Mouse (Mus musculus) MEL (cell line): ENCODE results near the gene Pgr15l. TPM values are rescaled to one million over a fixed set of nuclear protein-coding genes. Genes with fewer than 3 reads are reported as not detected.
A peak's percentile ranks its signal among the peaks of the same experiment; 100 is the strongest.

Experiments
- DNase-seq: peaks from one replicate; pipeline ENCODE4 v3.0.0; 2011; ENCODE audit warnings: low read depth, low spot score
- H3K27ac ChIP-seq: 2 replicates; pipeline ENCODE4 v1.5.1; 2012; ENCODE audit warnings: low read depth, mild to moderate bottlenecking, control low read depth, low read length, moderate library complexity; ENCODE audit not compliant: control insufficient read depth
- H3K27me3 ChIP-seq, 2 experiments: fragments of 150-350 bp in 1 of 2; sonication (generic) in 1 of 2; 2 replicates each; pipeline ENCODE4 v1.6.1; 2012; ENCODE audit warnings: low read length in 2 of 2, mild to moderate bottlenecking in 2 of 2, improper control_type of control experiment in 1 of 2, moderate library complexity in 1 of 2; ENCODE audit not compliant: insufficient read depth in 2 of 2, control insufficient read depth in 1 of 2
- H3K36me3 ChIP-seq, 2 experiments: 2 replicates each; pipeline ENCODE4 v1.6.1; 2012 to 2014; ENCODE audit warnings: low read length in 2 of 2, improper control_type of control experiment in 1 of 2, inconsistent platforms in 1 of 2, mild to moderate bottlenecking in 1 of 2; ENCODE audit not compliant: insufficient read depth in 2 of 2, control insufficient read depth in 1 of 2
- H3K4me1 ChIP-seq, 2 experiments: fragments of 150-350 bp in 1 of 2; sonication (generic) in 1 of 2; 2 replicates each; pipeline ENCODE4 v1.6.1; 2012; ENCODE audit warnings: low read length in 2 of 2, improper control_type of control experiment in 1 of 2, mild to moderate bottlenecking in 1 of 2; ENCODE audit not compliant: insufficient read depth in 2 of 2, control insufficient read depth in 1 of 2
- H3K4me3 ChIP-seq, 2 experiments: fragments of 150-350 bp in 1 of 2; sonication (generic) in 1 of 2; 2 replicates each; pipeline ENCODE4 v1.5.1; 2012; ENCODE audit warnings: low read depth in 2 of 2, low read length in 2 of 2, mild to moderate bottlenecking in 2 of 2, moderate library complexity in 2 of 2, control low read depth in 1 of 2, improper control_type of control experiment in 1 of 2; ENCODE audit not compliant: control insufficient read depth in 1 of 2, insufficient read depth in 1 of 2
- H3K79me2 ChIP-seq: 2 replicates; pipeline ENCODE4 v1.6.1; 2012; ENCODE audit warnings: mild to moderate bottlenecking, low read length, moderate library complexity; ENCODE audit not compliant: control insufficient read depth, poor library complexity, insufficient read depth
- H3K9ac ChIP-seq: 2 replicates; pipeline ENCODE4 v1.6.1; 2012; ENCODE audit warnings: low read depth, mild to moderate bottlenecking, control low read depth, low read length, moderate library complexity; ENCODE audit not compliant: control insufficient read depth, poor library complexity, severe bottlenecking
- H3K9me3 ChIP-seq: fragments of 150-350 bp; sonication (generic); replicated peaks from 2 replicates; pipeline ENCODE4 v1.6.1; 2012; ENCODE audit warnings: mild to moderate bottlenecking, low read length, improper control_type of control experiment, moderate library complexity; ENCODE audit not compliant: insufficient read depth
- CHD1 ChIP-seq: IDR thresholded peaks from 2 replicates; pipeline ENCODE4 v1.6.1; 2012; ENCODE audit warnings: low read depth, mild to moderate bottlenecking, inconsistent platforms, low read length, improper control_type of control experiment
- CHD2 ChIP-seq: IDR thresholded peaks from 2 replicates; pipeline ENCODE4 v1.6.1; 2011; ENCODE audit warnings: low read length, improper control_type of control experiment
- CTCF ChIP-seq, 3 experiments: IDR thresholded peaks in 2 of 3; conservative IDR thresholded peaks in 1 of 3; 2 replicates each; pipeline ENCODE4 v1.5.1; 2011 to 2012; ENCODE audit warnings: low read length in 3 of 3, low read depth in 2 of 3, mild to moderate bottlenecking in 2 of 3, improper control_type of control experiment in 1 of 3, inconsistent platforms in 1 of 3, mixed read lengths in 1 of 3, moderate library complexity in 1 of 3; ENCODE audit not compliant: control insufficient read depth in 1 of 3, insufficient read depth in 1 of 3, poor library complexity in 1 of 3, severe bottlenecking in 1 of 3
- E2F4 ChIP-seq: IDR thresholded peaks from 2 replicates; pipeline ENCODE4 v1.6.1; 2011; ENCODE audit warnings: low read depth, low read length, improper control_type of control experiment, borderline replicate concordance
- EP300 ChIP-seq, 2 experiments: IDR thresholded peaks; 2 replicates each; pipeline ENCODE4 v1.6.1; 2011; ENCODE audit warnings: improper control_type of control experiment in 2 of 2, low read length in 2 of 2, low read depth in 1 of 2, mild to moderate bottlenecking in 1 of 2
- GABPA ChIP-seq: IDR thresholded peaks from 2 replicates; pipeline ENCODE4 v1.6.1; 2012; ENCODE audit warnings: low read depth, mild to moderate bottlenecking, inconsistent platforms, low read length, improper control_type of control experiment, moderate library complexity
- GATA1 ChIP-seq: IDR thresholded peaks from 2 replicates; pipeline ENCODE4 v1.6.1; 2011; ENCODE audit warnings: low read depth, low read length, improper control_type of control experiment
- HCFC1 ChIP-seq: IDR thresholded peaks from 2 replicates; pipeline ENCODE4 v1.6.1; 2012; ENCODE audit warnings: low read depth, mild to moderate bottlenecking, inconsistent platforms, low read length, improper control_type of control experiment, moderate library complexity
- KAT2A ChIP-seq: conservative IDR thresholded peaks from 2 replicates; pipeline ENCODE4 v1.6.1; 2012; ENCODE audit warnings: low read depth, low read length, improper control_type of control experiment, inconsistent platforms
- MAZ ChIP-seq: IDR thresholded peaks from 2 replicates; pipeline ENCODE4 v1.6.1; 2012; ENCODE audit warnings: low read depth, mild to moderate bottlenecking, inconsistent platforms, low read length, improper control_type of control experiment
- MYC ChIP-seq: IDR thresholded peaks from 2 replicates; pipeline ENCODE4 v1.6.1; 2011; ENCODE audit warnings: low read depth, mild to moderate bottlenecking, low read length, improper control_type of control experiment, moderate library complexity
- POLR2A ChIP-seq, 2 experiments: IDR thresholded peaks; 2 replicates each; pipeline ENCODE4 v1.6.1; 2011 to 2012; ENCODE audit warnings: low read length in 2 of 2, mild to moderate bottlenecking in 2 of 2, control low read depth in 1 of 2, improper control_type of control experiment in 1 of 2, low read depth in 1 of 2, moderate library complexity in 1 of 2; ENCODE audit not compliant: control insufficient read depth in 1 of 2, insufficient read depth in 1 of 2, poor library complexity in 1 of 2
- POLR2AphosphoS2 ChIP-seq: IDR thresholded peaks from 2 replicates; pipeline ENCODE4 v1.6.1; 2011; ENCODE audit warnings: low read length, improper control_type of control experiment
- RAD21 ChIP-seq: IDR thresholded peaks from 2 replicates; pipeline ENCODE4 v1.6.1; 2011; ENCODE audit warnings: mild to moderate bottlenecking, low read depth, low read length, improper control_type of control experiment
- RCOR1 ChIP-seq: IDR thresholded peaks from 2 replicates; pipeline ENCODE4 v1.6.1; 2012; ENCODE audit warnings: low read depth, mild to moderate bottlenecking, inconsistent platforms, low read length, improper control_type of control experiment
- SMC3 ChIP-seq: IDR thresholded peaks from 2 replicates; pipeline ENCODE4 v1.6.1; 2011; ENCODE audit warnings: low read depth, low read length, improper control_type of control experiment
- TAL1 ChIP-seq: IDR thresholded peaks from 2 replicates; pipeline ENCODE4 v1.6.1; 2012; ENCODE audit warnings: mild to moderate bottlenecking, inconsistent platforms, low read length, moderate library complexity, mixed read lengths
- TBP ChIP-seq: IDR thresholded peaks from 2 replicates; pipeline ENCODE4 v1.8.0; 2011; ENCODE audit warnings: low read depth, low read length, improper control_type of control experiment
- TCF12 ChIP-seq: IDR thresholded peaks from 2 replicates; pipeline ENCODE4 v1.6.1; 2014; ENCODE audit warnings: low read depth, mild to moderate bottlenecking, inconsistent platforms, low read length, improper control_type of control experiment, moderate library complexity
- ZC3H11A ChIP-seq: IDR thresholded peaks from 2 replicates; pipeline ENCODE4 v1.6.1; 2012; ENCODE audit warnings: low read depth, mild to moderate bottlenecking, inconsistent platforms, low read length, improper control_type of control experiment
- ZKSCAN1 ChIP-seq: IDR thresholded peaks from 2 replicates; pipeline ENCODE4 v1.6.1; 2012; ENCODE audit warnings: low read depth, mild to moderate bottlenecking, inconsistent platforms, low read length, improper control_type of control experiment, moderate library complexity
- ZMIZ1 ChIP-seq: IDR thresholded peaks from 2 replicates; pipeline ENCODE4 v1.6.1; 2012; ENCODE audit warnings: low read depth, mild to moderate bottlenecking, inconsistent platforms, low read length, improper control_type of control experiment, moderate library complexity
- ZNF384 ChIP-seq: IDR thresholded peaks from 2 replicates; pipeline ENCODE4 v1.6.1; 2012; ENCODE audit warnings: low read depth, mild to moderate bottlenecking, inconsistent platforms, low read length, improper control_type of control experiment
- polyA plus RNA-seq, 2 experiments: library from polyadenylated mRNA; stranded (reverse) in 1 of 2; unstranded in 1 of 2; fragments of >175 nt in 1 of 2; fragments of >200 nt in 1 of 2; gene quantifications; 2 replicates each; pipeline versions ENCODE4 v1.2.1 to v1.2.4; 2012; ENCODE audit warnings: low replicate concordance in 2 of 2, low read depth in 1 of 2; ENCODE audit not compliant: insufficient read length in 2 of 2, insufficient read depth in 1 of 2, missing spikeins in 1 of 2
- total RNA-seq: library from RNA; depleted of rRNA; stranded (reverse); fragments of 300-350 nt; gene quantifications from 2 replicates; pipeline ENCODE4 v1.2.3, GENCODE M21; 2012; rRNA removed

Pgr15l gene
- total RNA-seq (not detected in 2 replicates), polyA plus RNA-seq (not detected)

GRCm38 (mm10) chrX:97072369-97072768 lies at the start of gene Pgr15l:
TSS of gene Pgr15l (plus strand) at chrX:97072596.
- Histone ChIP-seq H3K9ac (no peak within 1 kb of the TSS), H3K79me2 (no peaks in the 10 kb centered on the region), H3K27ac (no peak within 1 kb of the TSS)
- DNase-seq: no peak
- TF ChIP-seq CHD1 (no peak), MAZ (no peak), TBP (no peak), MYC (no peak), GABPA (no peak), ZKSCAN1 (no peak), RAD21 (no peak), CHD2 (no peak), E2F4 (no peak), ZMIZ1 (no peak), KAT2A (no peak)
- TF ChIP-seq, all 39 proteins: peak for 0
- no peaks in the 10 kb centered on the region for H3K4me1 ChIP-seq
- no peaks in the 10 kb centered on the region for H3K36me3 ChIP-seq
- no peak within 1 kb of the TSS for H3K4me3 ChIP-seq
- no peaks in the 10 kb centered on the region for H3K27me3 ChIP-seq
- no peaks in the 10 kb centered on the region for H3K9me3 ChIP-seq

GRCm38 (mm10) chrX:97027540-97027939 lies 44.9 kb upstream of the Pgr15l start:
- DNase-seq: peak; percentile 34
- H3K27ac ChIP-seq: no peak overlapping the region
- H3K4me3 ChIP-seq: no peak overlapping the region
- TF ChIP-seq HCFC1: no peak
- 0 out of 2 replicates have a peak, but pooled peaks have one; percentile 22 for TF ChIP-seq TAL1
- TF ChIP-seq ZNF384: no peak
- peak; percentile 91 for TF ChIP-seq GATA1
- TF ChIP-seq CHD2: no peak
- TF ChIP-seq E2F4: no peak
- TF ChIP-seq SMC3: no peak
- TF ChIP-seq RCOR1: 0 out of 2 replicates have a peak, but pooled peaks have one; percentile 20
- TF ChIP-seq TCF12: peak; percentile 73; the same call in 1 of the 2 replicates
- no peak for TF ChIP-seq MAZ
- TF ChIP-seq POLR2AphosphoS2: no peak
- no peak for TF ChIP-seq POLR2A (IDR thresholded peaks at IDR 0.05; ENCODE audit: control insufficient read depth in 1 of 2, insufficient read depth in 1 of 2, low read depth in 1 of 2, low read length in 2 of 2, poor library complexity in 1 of 2)
- no peak for TF ChIP-seq ZMIZ1
- TF ChIP-seq EP300 (IDR thresholded peaks at IDR 0.05; ENCODE audit: low read depth in 1 of 2, low read length in 2 of 2): peak; percentile 86 to 96
- no peak for TF ChIP-seq CTCF (IDR thresholded peaks at IDR 0.05 in 2 of 3, conservative IDR thresholded peaks at IDR 0.05 in 1 of 3; ENCODE audit: control insufficient read depth in 1 of 3, insufficient read depth in 1 of 3, low read depth in 2 of 3, low read length in 3 of 3, poor library complexity in 1 of 3, severe bottlenecking in 1 of 3)
- no peak for TF ChIP-seq ZC3H11A
- TF ChIP-seq, all 39 proteins: peak for 5
- no peak overlapping the region for H3K9ac ChIP-seq
- no peaks in the 10 kb centered on the region for H3K27me3 ChIP-seq
- no peaks in the 10 kb centered on the region for H3K79me2 ChIP-seq
- no peaks in the 10 kb centered on the region; a peak in 1 of 4 replicates for H3K4me1 ChIP-seq
- peaks cover 0 to 2% of the 10 kb centered on the region in 2 experiments; a peak in 2 of 4 replicates for H3K36me3 ChIP-seq
- no peaks in the 10 kb centered on the region for H3K9me3 ChIP-seq
